Mouse (Mus musculus): Measurements from ENCODE around the gene Colgalt1. TPM values are rescaled to one million over a fixed set of nuclear protein-coding genes. Genes with fewer than 3 reads are reported as not detected.

Colgalt1 gene
- polyA plus RNA-seq, 1 experiment from 2014 or later = 84.4 TPM

DNA sequence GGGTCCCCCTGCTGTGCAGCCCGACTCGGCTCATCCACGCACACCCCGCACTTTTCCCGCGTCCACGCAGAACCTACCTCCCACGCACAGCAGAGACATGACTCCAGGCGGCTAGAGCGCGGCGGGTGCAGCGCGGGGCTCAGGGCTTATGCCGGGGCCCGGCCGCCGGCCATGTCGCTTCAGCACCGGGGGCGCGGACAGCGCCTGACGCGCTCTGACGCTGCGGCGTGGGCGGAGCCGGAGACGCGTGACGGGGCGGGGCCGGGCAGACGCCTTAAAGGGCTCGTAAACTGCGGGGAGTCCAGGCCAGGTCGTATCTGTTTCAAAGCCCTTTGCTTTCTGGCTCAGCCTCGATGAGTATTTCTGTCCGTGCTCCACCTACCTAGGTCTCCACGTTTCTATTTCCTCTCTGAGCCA lies 60.8 kb downstream of the Colgalt1 start, which contains the start of gene Unc13a:
Gene Unc13a, minus strand, starts transcription at position 209 of the 417 bp plus-strand sequence.
- peak within 1 kb of the TSS; percentile 46 for H3K4me3 ChIP-seq (ENCODE audit: low read depth, low read length)
- peak; percentile 65 for ATAC-seq (replicated peaks; ENCODE audit: low FRiP score, low TSS enrichment, low read depth)
- peaks cover 16% of the 10 kb centered on the region for H3K4me1 ChIP-seq (replicated peaks; ENCODE audit: control insufficient read depth, insufficient read depth, low read length)
- under 1% methylated on average over 42 of the region's 42 CpGs for WGBS
- peak within 1 kb of the TSS; percentile 98 for H3K4me2 ChIP-seq (ENCODE audit: low read length)
- H3K9me3 ChIP-seq (ENCODE audit: control insufficient read depth, low read length) = no peaks in the 10 kb centered on the region
- peak within 1 kb of the TSS; percentile 6; the same call in 1 of the 2 replicates for H3K9ac ChIP-seq (ENCODE audit: low read length)
- H3K36me3 ChIP-seq (ENCODE audit: control insufficient read depth, insufficient read depth, low read length) = no peaks in the 10 kb centered on the region
- peak; percentile 98 for DNase-seq (ENCODE audit: low spot score)
- H3K27ac ChIP-seq (ENCODE audit: low read depth) = no peak within 1 kb of the TSS
- H3K27me3 ChIP-seq (replicated peaks; ENCODE audit: control insufficient read depth, insufficient read depth, low read length) = peaks cover 25% of the 10 kb centered on the region

DNA sequence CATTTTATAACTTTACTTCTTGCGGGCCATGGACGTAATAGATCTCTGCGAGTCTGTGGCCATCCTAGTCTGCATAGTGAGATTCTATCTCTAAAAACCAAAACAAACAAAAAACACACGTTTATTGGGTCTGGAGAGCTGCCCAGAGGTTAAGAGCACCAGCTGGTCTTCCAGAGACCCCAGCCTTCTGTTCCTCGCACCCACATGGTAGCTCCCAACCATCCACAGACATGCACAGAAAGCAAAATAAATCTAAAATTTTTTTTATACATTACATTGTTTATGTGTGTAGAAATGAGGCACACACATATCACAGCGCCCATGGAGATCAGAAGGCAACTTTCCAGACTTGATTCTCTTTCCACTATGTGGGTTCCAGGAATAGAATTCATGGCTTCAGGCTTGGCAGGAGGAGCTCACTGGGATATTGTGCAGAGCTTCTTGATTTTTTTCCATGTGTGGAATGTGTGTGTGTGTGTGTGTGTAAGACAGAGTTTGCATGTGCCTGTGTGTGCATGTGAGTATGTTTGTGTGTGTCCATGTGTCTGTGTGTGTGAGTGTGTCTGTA lies 61.5 kb downstream of the Colgalt1 start:
- Histone ChIP-seq H3K4me2 (ENCODE audit: low read length) (peak overlapping the region; percentile 98), H3K9ac (ENCODE audit: low read length) (peak overlapping the region; percentile 6; the same call in 1 of the 2 replicates), H3K4me1 (replicated peaks; ENCODE audit: control insufficient read depth, insufficient read depth, low read length) (peaks cover 20% of the 10 kb centered on the region), H3K27ac (ENCODE audit: low read depth) (no peak overlapping the region), H3K27me3 (replicated peaks; ENCODE audit: control insufficient read depth, insufficient read depth, low read length) (peaks cover 22% of the 10 kb centered on the region), H3K36me3 (ENCODE audit: control insufficient read depth, insufficient read depth, low read length) (no peaks in the 10 kb centered on the region), H3K9me3 (ENCODE audit: control insufficient read depth, low read length) (no peaks in the 10 kb centered on the region), H3K4me3 (ENCODE audit: low read depth, low read length) (0 out of 2 replicates have a peak overlapping the region, but pooled peaks have one; percentile 46)
- 49% methylated on average over 6 of the region's 6 CpGs for WGBS
- no peak for ATAC-seq (replicated peaks; ENCODE audit: low FRiP score, low TSS enrichment, low read depth)
- DNase-seq (ENCODE audit: low spot score) = no peak

DNA sequence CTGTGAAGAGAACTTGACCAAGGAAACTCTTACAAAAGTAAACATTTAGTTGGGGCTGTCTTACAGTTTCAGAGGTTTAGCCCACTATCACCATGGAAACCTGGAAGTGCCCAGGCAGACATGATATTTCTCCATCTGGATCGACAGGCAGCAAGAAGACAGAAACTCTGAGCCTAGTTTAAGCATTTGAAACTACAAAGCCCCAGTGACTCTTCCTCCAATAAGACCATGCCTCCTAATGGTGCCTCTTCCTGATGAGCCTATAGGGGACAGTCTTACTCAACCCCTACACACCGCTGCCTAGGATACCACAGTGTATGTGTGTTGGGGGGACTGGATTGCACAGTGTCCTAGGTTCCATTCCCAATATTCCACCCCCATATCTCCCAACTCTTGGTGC lies 63.3 kb downstream of the Colgalt1 start:
- no peak overlapping the region for H3K9ac ChIP-seq (ENCODE audit: low read length)
- H3K4me3 ChIP-seq (ENCODE audit: low read depth, low read length) = no peak overlapping the region
- H3K27ac ChIP-seq (ENCODE audit: low read depth) = no peak overlapping the region
- H3K9me3 ChIP-seq (ENCODE audit: control insufficient read depth, low read length) = no peaks in the 10 kb centered on the region
- peaks cover 33% of the 10 kb centered on the region for H3K27me3 ChIP-seq (replicated peaks; ENCODE audit: control insufficient read depth, insufficient read depth, low read length)
- ATAC-seq (replicated peaks; ENCODE audit: low FRiP score, low TSS enrichment, low read depth) (no peak), DNase-seq (ENCODE audit: low spot score) (no peak)
- no peaks in the 10 kb centered on the region for H3K36me3 ChIP-seq (ENCODE audit: control insufficient read depth, insufficient read depth, low read length)
- H3K4me1 ChIP-seq (replicated peaks; ENCODE audit: control insufficient read depth, insufficient read depth, low read length) = peaks cover 12% of the 10 kb centered on the region; the same call in 1 of the 2 replicates
- 67% methylated on average over 2 of the region's 2 CpGs for whole genome bisulfite sequencing
- no peak overlapping the region for H3K4me2 ChIP-seq (ENCODE audit: low read length)

Small RNA genes lying within 50 kb of the gene (microRNA-seq; reads per million reads assigned to microRNA genes)
- gene Mir6769b = not detected

Other genes starting within 250 kb of the Colgalt1 start
- 110 and 111 TPM in 2 replicates for gene Use1, start 244.2 kb upstream of the Colgalt1 start, polyA plus RNA-seq (2014; fragmentation: Nextera tagmentation; extraction: Ambion mirVana)
- gene Ocel1, start 239.7 kb upstream of the Colgalt1 start, polyA plus RNA-seq (2014; fragmentation: Nextera tagmentation; extraction: Ambion mirVana) = 3.5 and 5.3 TPM in 2 replicates
- gene Nr2f6, start 229.0 kb upstream of the Colgalt1 start, polyA plus RNA-seq (2014; fragmentation: Nextera tagmentation; extraction: Ambion mirVana) = 71.8 and 92.8 TPM in 2 replicates
- gene Ushbp1, start 215.2 kb upstream of the Colgalt1 start, polyA plus RNA-seq (2014; fragmentation: Nextera tagmentation; extraction: Ambion mirVana) = 8.3 and 9.4 TPM in 2 replicates
- 95.1 and 99.9 TPM in 2 replicates for gene Babam1, start 214.1 kb upstream of the Colgalt1 start, polyA plus RNA-seq (2014; fragmentation: Nextera tagmentation; extraction: Ambion mirVana)
- gene Ankle1, start 205.0 kb upstream of the Colgalt1 start, polyA plus RNA-seq (2014; fragmentation: Nextera tagmentation; extraction: Ambion mirVana) = 30.5 and 33.5 TPM in 2 replicates
- gene Abhd8, start 147.3 kb upstream of the Colgalt1 start, polyA plus RNA-seq (2014; fragmentation: Nextera tagmentation; extraction: Ambion mirVana) = 29.4 and 30.8 TPM in 2 replicates
- 183 and 191 TPM in 2 replicates for gene Mrpl34, start 146.0 kb upstream of the Colgalt1 start, polyA plus RNA-seq (2014; fragmentation: Nextera tagmentation; extraction: Ambion mirVana)
- gene Dda1, start 141.8 kb upstream of the Colgalt1 start, polyA plus RNA-seq (2014; fragmentation: Nextera tagmentation; extraction: Ambion mirVana) = 102 TPM in 2 replicates
- 1.2 and 1.7 TPM in 2 replicates for gene Ano8, start 125.0 kb upstream of the Colgalt1 start, polyA plus RNA-seq (2014; fragmentation: Nextera tagmentation; extraction: Ambion mirVana)
- gene Gtpbp3, start 122.9 kb upstream of the Colgalt1 start, polyA plus RNA-seq (2014; fragmentation: Nextera tagmentation; extraction: Ambion mirVana) = 6.1 and 6.2 TPM in 2 replicates
- 59.3 and 63.7 TPM in 2 replicates for gene Plvap, start 99.2 kb upstream of the Colgalt1 start, polyA plus RNA-seq (2014; fragmentation: Nextera tagmentation; extraction: Ambion mirVana)
- 0.54 and 0.58 TPM in 2 replicates for gene Ccdc194, start 85.3 kb upstream of the Colgalt1 start, polyA plus RNA-seq (2014; fragmentation: Nextera tagmentation; extraction: Ambion mirVana)
- 11.8 and 14.5 TPM in 2 replicates for gene Bst2, start 73.5 kb upstream of the Colgalt1 start, polyA plus RNA-seq (2014; fragmentation: Nextera tagmentation; extraction: Ambion mirVana)
- 102 and 103 TPM in 2 replicates for gene Mvb12a, start 68.1 kb upstream of the Colgalt1 start, polyA plus RNA-seq (2014; fragmentation: Nextera tagmentation; extraction: Ambion mirVana)
- 0.83 and 1.6 TPM in 2 replicates for gene Tmem221, start 52.1 kb upstream of the Colgalt1 start, polyA plus RNA-seq (2014; fragmentation: Nextera tagmentation; extraction: Ambion mirVana)
- not detected in 2 replicates for gene Nxnl1, start 44.4 kb upstream of the Colgalt1 start, polyA plus RNA-seq (2014; fragmentation: Nextera tagmentation; extraction: Ambion mirVana)
- gene Slc27a1, start 42.1 kb upstream of the Colgalt1 start, polyA plus RNA-seq (2014; fragmentation: Nextera tagmentation; extraction: Ambion mirVana) = 15.8 and 20.0 TPM in 2 replicates
- 273 and 286 TPM in 2 replicates for gene Pgls, start 18.8 kb upstream of the Colgalt1 start, polyA plus RNA-seq (2014; fragmentation: Nextera tagmentation; extraction: Ambion mirVana)
- 3.1 and 4.9 TPM in 2 replicates for gene Fam129c, start 13.3 kb upstream of the Colgalt1 start, polyA plus RNA-seq (2014; fragmentation: Nextera tagmentation; extraction: Ambion mirVana)
- 1.6 and 2.4 TPM in 2 replicates for gene Unc13a, start 60.8 kb downstream of the Colgalt1 start, polyA plus RNA-seq (2014; fragmentation: Nextera tagmentation; extraction: Ambion mirVana)
- 4.1 and 4.5 TPM in 2 replicates for gene Jak3, start 65.3 kb downstream of the Colgalt1 start, polyA plus RNA-seq (2014; fragmentation: Nextera tagmentation; extraction: Ambion mirVana)
- gene Insl3, start 78.2 kb downstream of the Colgalt1 start, polyA plus RNA-seq (2014; fragmentation: Nextera tagmentation; extraction: Ambion mirVana) = 0.98 and 1.4 TPM in 2 replicates
- 6.9 and 8.4 TPM in 2 replicates for gene B3gnt3, start 90.8 kb downstream of the Colgalt1 start, polyA plus RNA-seq (2014; fragmentation: Nextera tagmentation; extraction: Ambion mirVana)
- gene Fcho1, start 114.7 kb downstream of the Colgalt1 start, polyA plus RNA-seq (2014; fragmentation: Nextera tagmentation; extraction: Ambion mirVana) = 5.8 and 6.9 TPM in 2 replicates

Data from intestine, embryonic 14.5 days (tissue).